Mouse (Mus musculus): Measurements from ENCODE around the gene Il5.

GRCm38 (mm10) chr11:53734431-53734830, 13.8 kb downstream of the Il5 start:
- TF ChIP-seq CTCF (conservative IDR thresholded peaks at IDR 0.05; ENCODE audit: low read length) (no peak), POU5F1 (IDR thresholded peaks at IDR 0.05; ENCODE audit: borderline replicate concordance, low read length) (no peak), NANOG (IDR thresholded peaks at IDR 0.05; ENCODE audit: borderline replicate concordance, low read length) (no peak)
